ENCODE assay signal across 8 mouse cellular contexts in the genomic region with DNA sequence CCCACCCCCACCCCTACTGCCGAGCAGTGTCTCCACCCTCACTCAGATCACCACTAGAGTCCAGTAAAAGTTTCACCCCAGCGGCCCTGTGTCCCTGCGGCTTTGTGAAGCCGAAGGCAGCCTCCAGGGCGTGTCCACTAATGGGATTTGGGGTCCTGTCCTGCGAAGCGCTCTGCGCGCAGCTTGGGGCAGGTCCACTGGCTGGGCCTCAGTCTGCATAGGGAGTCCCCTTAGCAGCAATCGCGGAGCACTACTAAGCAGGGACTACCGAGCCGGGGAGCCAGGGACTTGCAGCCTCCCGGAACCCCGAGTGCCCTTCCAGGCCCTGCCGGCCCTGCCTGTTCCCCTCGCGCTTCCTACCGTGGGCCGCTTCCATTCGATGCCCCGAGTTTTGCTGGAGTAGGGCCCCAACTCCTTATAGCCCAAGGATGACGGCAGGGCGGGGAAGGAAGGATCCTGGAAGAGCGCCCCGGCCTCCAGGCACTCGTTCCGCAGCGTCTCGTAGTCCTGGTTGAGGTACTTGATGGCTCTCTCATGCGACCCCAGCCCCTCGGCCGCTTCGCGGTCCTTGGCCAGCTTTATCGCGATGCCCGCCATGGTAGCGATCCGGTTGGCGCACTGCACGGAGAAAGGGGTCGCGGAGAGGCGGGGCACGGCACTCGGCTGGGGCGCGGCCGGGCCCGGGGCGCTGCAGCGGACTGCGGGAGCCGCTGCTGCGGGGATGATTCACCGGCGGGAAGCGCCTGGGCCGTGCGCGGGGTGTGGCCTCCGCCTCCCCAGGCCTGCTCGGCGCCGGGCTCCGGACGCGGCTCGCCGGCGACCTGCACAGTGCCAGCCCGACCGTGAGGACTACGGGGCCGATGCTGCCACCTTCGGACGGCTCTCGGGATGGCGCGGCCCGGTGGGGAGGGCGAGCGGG. TPM values are rescaled to one million over a fixed set of nuclear protein-coding genes. Genes with fewer than 3 reads are reported as not detected.
DNase-seq lines count a peak whose midpoint lies in the region; ATAC-seq and TF ChIP-seq lines count a peak whose summit lies in the region.

A gene (minus strand): TSS at position 851 of the 919 bp plus-strand sequence.

- no peaks in the 10 kb centered on the region for H3K27me3 ChIP-seq in MEL (ENCODE audit: control insufficient read depth in 1 of 2, insufficient read depth in 2 of 2, low read length in 2 of 2)
- H3K27me3 ChIP-seq in hindbrain, embryonic 12.5 days, result peaks cover 13% of the 10 kb centered on the region

- peak within 1 kb of the TSS; percentile 86 for H3K9ac ChIP-seq in MEL (ENCODE audit: control insufficient read depth, low read depth, low read length, poor library complexity, severe bottlenecking)
- H3K9ac ChIP-seq in hindbrain, embryonic 12.5 days, result peak within 1 kb of the TSS; percentile 87

- H3K9me3 ChIP-seq in MEL (replicated peaks; ENCODE audit: insufficient read depth, low read length), result no peaks in the 10 kb centered on the region
- H3K9me3 ChIP-seq in hindbrain, embryonic 12.5 days (replicated peaks), result no peaks in the 10 kb centered on the region

- under 1% methylated on average over 69 of the region's 84 CpGs for WGBS in hindbrain, embryonic 12.5 days

- TF ChIP-seq EP300 in MEL (IDR thresholded peaks at IDR 0.05; ENCODE audit: low read depth in 1 of 2, low read length in 2 of 2), result no peak

- ATAC-seq in hindbrain, embryonic 12.5 days (ENCODE audit: low FRiP score), result peak; percentile 95

- DNase-seq in MEL (ENCODE audit: low read depth, low spot score), result peak; percentile 67
- DNase-seq in cerebellum, postnatal 10 days, result peak; percentile 93 to 94
- DNase-seq in frontal cortex, postnatal 25 days (ENCODE audit: low spot score in 2 of 2), result peak; percentile 51 to 68
- DNase-seq in layer of hippocampus, postnatal 14 days (ENCODE audit: low spot score in 2 of 2), result peak; percentile 67 to 78
- DNase-seq in lung, postnatal 10 days, result peak; percentile 93
- DNase-seq in ovary, postnatal 10 days (ENCODE audit: low spot score), result peak; percentile 78
- DNase-seq in thymus, postnatal 0 days (ENCODE audit: low spot score), result peak; percentile 65

- peak in 2 of 3 experiments; percentile 43 to 57; a peak in 4 of 6 replicates for TF ChIP-seq CTCF in MEL (IDR thresholded peaks at IDR 0.05 in 2 of 3, conservative IDR thresholded peaks at IDR 0.05 in 1 of 3; ENCODE audit: control insufficient read depth in 1 of 3, insufficient read depth in 1 of 3, low read depth in 2 of 3, low read length in 3 of 3, poor library complexity in 1 of 3, severe bottlenecking in 1 of 3)

- H3K4me3 ChIP-seq in MEL (ENCODE audit: control insufficient read depth in 1 of 2, insufficient read depth in 1 of 2, low read depth in 2 of 2, low read length in 2 of 2), result peak within 1 kb of the TSS; percentile 78 to 95
- peak within 1 kb of the TSS; percentile 85 for H3K4me3 ChIP-seq in hindbrain, embryonic 12.5 days

- peak within 1 kb of the TSS; percentile 22; the same call in 1 of the 2 replicates for H3K27ac ChIP-seq in MEL (ENCODE audit: control insufficient read depth, low read depth, low read length)
- peak within 1 kb of the TSS; percentile 87 for H3K27ac ChIP-seq in hindbrain, embryonic 12.5 days

- peaks cover 7% of the 10 kb centered on the region; the same call in 1 of the 2 replicates for H3K79me2 ChIP-seq in MEL (ENCODE audit: control insufficient read depth, insufficient read depth, low read length, poor library complexity)

- H3K4me2 ChIP-seq in hindbrain, embryonic 12.5 days (replicated peaks), result peak within 1 kb of the TSS; percentile 79

- TF ChIP-seq POLR2A in MEL (IDR thresholded peaks at IDR 0.05; ENCODE audit: control insufficient read depth in 1 of 2, insufficient read depth in 1 of 2, low read depth in 1 of 2, low read length in 2 of 2, poor library complexity in 1 of 2), result peak; percentile 39 to 47; a peak in 1 of 4 replicates

- TF ChIP-seq RAD21 in MEL (IDR thresholded peaks at IDR 0.05; ENCODE audit: low read depth, low read length), result peak; percentile 24

- peaks cover 26 to 76% of the 10 kb centered on the region in 2 experiments for H3K4me1 ChIP-seq in MEL (ENCODE audit: control insufficient read depth in 1 of 2, insufficient read depth in 2 of 2, low read length in 2 of 2)
- H3K4me1 ChIP-seq in hindbrain, embryonic 12.5 days, result peaks cover 26% of the 10 kb centered on the region

- peaks cover 0 to 48% of the 10 kb centered on the region in 2 experiments; a peak in 2 of 4 replicates for H3K36me3 ChIP-seq in MEL (ENCODE audit: control insufficient read depth in 1 of 2, insufficient read depth in 2 of 2, low read length in 2 of 2)
- H3K36me3 ChIP-seq in hindbrain, embryonic 12.5 days, result peaks cover 3% of the 10 kb centered on the region

TF ChIP-seq in MEL, 35 proteins besides CTCF, POLR2A, EP300 and RAD21:
- TF ChIP-seq NRF1 (IDR thresholded peaks at IDR 0.05; ENCODE audit: insufficient read depth, low read depth, low read length, poor library complexity, severe bottlenecking) (peak; percentile 12; the same call in 1 of the 2 replicates), ZC3H11A (IDR thresholded peaks at IDR 0.05; ENCODE audit: low read depth, low read length) (peak; percentile 12; the same call in 1 of the 2 replicates), MAZ (IDR thresholded peaks at IDR 0.05; ENCODE audit: low read depth, low read length) (peak; percentile 90; the same call in 1 of the 2 replicates), SIN3A (IDR thresholded peaks at IDR 0.05; ENCODE audit: low read length) (peak; percentile 47; the same call in 1 of the 2 replicates), RCOR1 (IDR thresholded peaks at IDR 0.05; ENCODE audit: low read depth, low read length) (0 out of 2 replicates have a peak, but pooled peaks have one; percentile 9), UBTF (IDR thresholded peaks at IDR 0.05; ENCODE audit: borderline replicate concordance, insufficient read depth, low read depth, low read length) (0 out of 2 replicates have a peak, but pooled peaks have one; percentile 46), MYB (IDR thresholded peaks at IDR 0.05; ENCODE audit: low read depth, low read length) (no peak), CHD1 (IDR thresholded peaks at IDR 0.05; ENCODE audit: low read depth, low read length) (no peak), SMC3 (IDR thresholded peaks at IDR 0.05; ENCODE audit: low read depth, low read length) (peak; percentile 33), MXI1 (IDR thresholded peaks at IDR 0.05; ENCODE audit: low read depth, low read length) (peak; percentile 59), ETS1 (IDR thresholded peaks at IDR 0.05; ENCODE audit: low read depth, low read length) (peak; percentile 21; the same call in 1 of the 2 replicates), JUND (IDR thresholded peaks at IDR 0.05; ENCODE audit: low read depth, low read length) (no peak)

RNA-seq across cellular contexts. Expression of the gene that starts here (rescaled TPM):
- 10.6 and 13.6 TPM in 2 replicates for total RNA-seq in MEL (2012; rRNA removed)
- polyA plus RNA-seq in MEL (2012; ENCODE audit: insufficient read depth in 1 of 2, insufficient read length in 2 of 2, low read depth in 1 of 2, low replicate concordance in 2 of 2, missing spikeins in 1 of 2), result 10 to 100 TPM in 1 of 2 experiments, not detected in 1; 19.3 TPM
- 136 and 138 TPM in 2 replicates for polyA plus RNA-seq in hindbrain, embryonic 12.5 days (2016; fragmentation: Nextera tagmentation; extraction: Ambion mirVana)
- 10 to 100 TPM; 67.8 to 69.2 TPM for total RNA-seq in layer of hippocampus, postnatal 14 days (2021)
- polyA plus RNA-seq in thymus, postnatal 0 days (2015; fragmentation: Nextera tagmentation; extraction: Ambion mirVana), result 48.7 and 50.6 TPM in 2 replicates

Comparison
In these comparisons a context has a peak if more than half of its experiments do, and no peak if none do; other contexts are left out.
1. Peak in every context shown above with its lines: DNase-seq, ATAC-seq, H3K4me3 ChIP-seq and H3K27ac ChIP-seq.